Mouse (Mus musculus) heart, embryonic 12.5 days (tissue): ENCODE measurements around the gene Gm6034. TPM values are rescaled to one million over a fixed set of nuclear protein-coding genes. Genes with fewer than 3 reads are reported as not detected.
"Not testable (repeated sequence)": the region's sequence is repeated elsewhere in the genome, so short reads cannot be mapped to it uniquely, and the experiment has no call there.

Source experiments
- ATAC-seq: fragments of 200-750 bp; cut with Nextera tagmentation; 2 replicates; pipeline ENCODE4 v1.8.0; 2017; ENCODE audit warnings: moderate TSS enrichment, moderate library complexity; ENCODE audit not compliant: insufficient number of reproducible peaks, low FRiP score
- H3K27ac ChIP-seq: fragments of 300-500 bp; sonication (generic); 2 replicates; pipeline ENCODE4 v1.5.1; 2016; ENCODE audit warnings: mild to moderate bottlenecking, moderate library complexity; ENCODE audit not compliant: poor library complexity, severe bottlenecking
- H3K27me3 ChIP-seq: fragments of 300-500 bp; sonication (generic); replicated peaks from 2 replicates; pipeline ENCODE4 v1.6.1; 2016; ENCODE audit warnings: mild to moderate bottlenecking, moderate library complexity
- H3K36me3 ChIP-seq: fragments of 300-500 bp; sonication (generic); 2 replicates; pipeline ENCODE4 v1.6.1; 2016; ENCODE audit warnings: mild to moderate bottlenecking, moderate library complexity
- H3K4me1 ChIP-seq: fragments of 300-500 bp; sonication (generic); replicated peaks from 2 replicates; pipeline ENCODE4 v1.6.1; 2016; ENCODE audit warnings: mild to moderate bottlenecking
- H3K4me2 ChIP-seq: fragments of 300-500 bp; sonication (generic); 2 replicates; pipeline ENCODE4 v1.6.1; 2016; ENCODE audit warnings: mild to moderate bottlenecking, moderate library complexity
- H3K4me3 ChIP-seq: fragments of 300-500 bp; sonication (generic); 2 replicates; pipeline ENCODE4 v1.5.1; 2016; ENCODE audit warnings: mild to moderate bottlenecking
- H3K9ac ChIP-seq: fragments of 300-500 bp; sonication (generic); 2 replicates; pipeline ENCODE4 v1.6.1; 2016; ENCODE audit warnings: mild to moderate bottlenecking, moderate library complexity
- H3K9me3 ChIP-seq: fragments of 300-500 bp; sonication (generic); replicated peaks from 2 replicates; pipeline ENCODE4 v1.6.1; 2016; ENCODE audit warnings: mild to moderate bottlenecking, moderate library complexity
- WGBS: fragments of 180-500 bp; shearing (Covaris S2); methylation state at CpG from one replicate; pipeline ENCODE4 v1.1.7; 2016; 5-methylcytosine and 5-hydroxymethylcytosine counted together
- polyA plus RNA-seq: library from polyadenylated mRNA; unstranded; fragments of >200 nt; fragmentation: Nextera tagmentation; extraction: Ambion mirVana; gene quantifications from 2 replicates; pipeline ENCODE4 v1.2.1, GENCODE M21; 2016

The Gm6034 gene
- polyA plus RNA-seq, 1 experiment from 2014 or later: not detected

DNA sequence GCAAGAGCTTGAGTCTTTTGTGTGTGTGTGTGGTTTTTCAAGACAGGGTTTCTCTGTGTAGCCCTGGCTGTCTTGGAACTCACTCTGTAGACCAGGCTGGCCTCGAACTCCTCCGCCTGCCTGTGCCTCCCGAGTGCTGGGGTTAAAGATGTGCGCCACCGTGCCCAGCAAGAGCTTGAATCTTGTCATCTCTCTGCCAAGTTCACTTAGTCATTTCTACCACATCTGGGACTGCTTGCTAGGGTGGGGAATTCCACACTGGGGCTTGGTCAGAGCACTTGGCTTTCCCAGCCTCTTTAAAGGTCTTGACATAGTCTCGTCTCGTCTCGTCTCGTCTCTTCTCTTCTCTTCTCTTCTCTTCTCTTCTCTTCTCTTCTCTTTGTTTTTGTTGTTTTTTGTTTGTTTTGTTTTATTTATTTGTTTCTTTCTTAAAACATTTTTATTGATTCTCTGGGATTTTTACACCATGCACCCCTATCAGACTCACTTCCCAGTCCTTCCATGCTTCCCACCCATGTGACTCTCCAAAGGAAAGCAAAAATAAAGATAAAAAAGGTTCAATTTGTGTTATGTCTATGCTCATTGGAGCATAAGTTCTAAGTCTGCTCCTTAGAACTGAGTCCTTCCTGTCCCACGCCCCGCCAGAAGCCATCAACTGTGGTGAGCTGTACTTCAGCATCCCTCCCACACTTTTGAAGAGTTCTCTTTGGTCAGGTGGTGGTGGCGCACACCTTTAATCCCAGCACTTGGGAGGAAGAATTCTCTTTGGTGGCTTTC is 41.5 kb upstream of the Gm6034 start:
- H3K4me3 ChIP-seq: no peak overlapping the region
- peaks cover 3% of the 10 kb centered on the region; the same call in 1 of the 2 replicates for H3K36me3 ChIP-seq
- H3K9ac ChIP-seq: no peak overlapping the region
- 91% methylated on average over 12 of the region's 12 CpGs for WGBS
- H3K4me1 ChIP-seq: peaks cover 7% of the 10 kb centered on the region
- H3K27ac ChIP-seq: peak overlapping the region; percentile 53
- ATAC-seq: peak; percentile 8
- no peaks in the 10 kb centered on the region for H3K27me3 ChIP-seq
- H3K4me2 ChIP-seq: no peak overlapping the region
- 0 out of 2 replicates have a peak, but pooled peaks cover 4% of the 10 kb centered on the region for H3K9me3 ChIP-seq

DNA sequence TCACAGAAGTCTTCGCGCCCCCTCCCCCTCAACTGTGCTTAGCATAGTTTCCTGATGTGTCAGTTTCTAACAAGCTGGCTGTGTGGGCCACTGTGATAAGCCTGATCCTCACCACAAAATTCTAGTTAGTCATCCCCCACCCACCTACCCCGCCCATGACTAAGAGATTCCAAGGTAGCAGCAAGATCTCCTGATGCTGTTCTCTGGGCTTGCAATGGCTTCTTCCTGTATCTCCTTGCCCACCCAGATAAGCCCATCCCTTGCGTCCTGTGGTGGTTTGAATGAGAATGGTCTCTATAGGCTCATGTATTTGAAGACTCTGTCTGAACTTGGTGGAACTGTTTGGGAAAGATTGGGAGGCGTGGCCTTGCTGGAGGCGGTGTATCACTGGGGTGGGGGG is 40.8 kb upstream of the Gm6034 start:
- Histone ChIP-seq H3K4me2 (no peak overlapping the region), H3K27ac (no peak overlapping the region), H3K9ac (no peak overlapping the region), H3K4me1 (peaks cover 7% of the 10 kb centered on the region), H3K9me3 (0 out of 2 replicates have a peak, but pooled peaks cover 7% of the 10 kb centered on the region), H3K36me3 (peaks cover 6% of the 10 kb centered on the region; the same call in 1 of the 2 replicates), H3K27me3 (no peaks in the 10 kb centered on the region), H3K4me3 (no peak overlapping the region)
- WGBS: 85% methylated on average over 6 of the region's 6 CpGs
- ATAC-seq: peak; percentile 85

DNA sequence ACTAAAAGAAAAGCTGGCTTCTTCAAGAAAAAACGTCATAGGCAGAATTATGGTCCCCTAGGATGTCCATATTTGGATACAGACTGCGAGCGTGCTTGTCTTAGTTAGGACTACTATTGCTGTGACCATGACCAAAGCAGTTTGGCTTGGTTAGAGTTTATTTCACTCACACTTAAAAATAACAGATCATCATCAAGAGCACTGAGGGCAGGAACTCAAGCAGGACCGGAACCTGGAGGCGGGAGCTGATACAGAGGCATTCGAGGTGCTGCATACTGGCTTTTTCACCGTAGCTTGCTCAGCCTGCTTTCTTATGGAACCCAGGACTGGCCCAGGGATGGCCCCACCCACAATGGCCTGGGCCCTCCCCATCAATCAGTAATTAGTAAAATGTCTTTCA is 39.4 kb upstream of the Gm6034 start:
- no peak overlapping the region for H3K4me3 ChIP-seq
- H3K9me3 ChIP-seq: 0 out of 2 replicates have a peak, but pooled peaks cover 7% of the 10 kb centered on the region
- H3K27ac ChIP-seq: no peak overlapping the region
- no peaks in the 10 kb centered on the region for H3K4me1 ChIP-seq
- H3K9ac ChIP-seq: no peak overlapping the region
- 96% methylated on average over 7 of the region's 7 CpGs for WGBS
- H3K4me2 ChIP-seq: no peak overlapping the region
- H3K36me3 ChIP-seq: peaks cover 7% of the 10 kb centered on the region; the same call in 1 of the 2 replicates
- H3K27me3 ChIP-seq: no peaks in the 10 kb centered on the region
- no peak for ATAC-seq

- not testable (repeated sequence) for H3K36me3 ChIP-seq, H3K9ac ChIP-seq, H3K9me3 ChIP-seq, H3K4me1 ChIP-seq, H3K4me3 ChIP-seq, ATAC-seq, H3K27me3 ChIP-seq, H3K4me2 ChIP-seq, H3K27ac ChIP-seq
- 96% methylated on average over 7 of the region's 7 CpGs for WGBS
Observed at GRCm38 (mm10) chr17:36004409-36004808, 38.4 kb upstream of the Gm6034 start.

DNA sequence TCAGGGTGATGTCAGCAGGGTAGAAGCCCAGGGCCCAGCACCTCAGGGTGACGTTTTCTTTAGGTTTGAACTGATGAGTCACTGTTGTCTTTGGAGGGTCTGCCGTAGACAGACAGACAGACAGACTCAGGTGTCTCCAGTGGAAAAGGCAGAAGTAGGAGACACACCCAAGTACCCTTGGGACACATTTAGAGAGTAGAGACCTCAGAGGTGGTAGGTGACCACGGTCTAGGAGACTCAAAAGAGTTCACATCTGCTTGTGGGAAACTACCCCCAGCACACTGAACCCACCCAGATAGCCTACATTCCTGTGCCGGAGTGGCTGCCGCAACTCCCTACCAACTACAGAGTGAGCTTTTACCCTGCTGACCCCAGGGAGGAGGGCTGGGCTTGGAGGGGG is 27.8 kb upstream of the Gm6034 start:
- Histone ChIP-seq H3K9me3 (no peaks in the 10 kb centered on the region), H3K27me3 (no peaks in the 10 kb centered on the region), H3K9ac (no peak overlapping the region), H3K27ac (no peak overlapping the region), H3K4me2 (no peak overlapping the region), H3K36me3 (peaks cover 19% of the 10 kb centered on the region), H3K4me3 (no peak overlapping the region), H3K4me1 (no peaks in the 10 kb centered on the region)
- 94% methylated on average over 5 of the region's 5 CpGs for WGBS
- no peak for ATAC-seq

DNA sequence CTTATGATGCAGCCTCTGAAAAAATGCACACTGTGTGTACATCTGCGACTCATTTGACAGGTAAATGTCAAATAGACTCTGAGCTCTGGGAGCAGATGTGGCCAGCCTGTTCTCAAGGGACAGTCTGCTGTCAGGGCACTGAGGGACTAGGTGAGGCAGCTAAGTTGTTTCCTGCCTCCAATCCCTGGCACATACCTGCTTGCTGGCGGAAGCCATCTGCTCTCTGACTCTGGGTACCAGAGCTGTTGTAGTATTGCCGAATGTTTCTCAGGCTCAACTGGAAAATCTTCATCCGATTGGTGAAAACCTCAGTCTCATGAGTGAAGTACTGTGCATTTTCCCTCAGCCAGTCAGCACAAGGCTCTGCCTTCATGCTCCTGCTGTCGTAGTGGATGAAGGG is 25.7 kb upstream of the Gm6034 start:
- H3K4me1 ChIP-seq: no peaks in the 10 kb centered on the region
- H3K27ac ChIP-seq: no peak overlapping the region
- H3K9ac ChIP-seq: no peak overlapping the region
- 0 out of 2 replicates have a peak, but pooled peaks cover 5% of the 10 kb centered on the region for H3K9me3 ChIP-seq
- peaks cover 19% of the 10 kb centered on the region for H3K36me3 ChIP-seq
- H3K27me3 ChIP-seq: no peaks in the 10 kb centered on the region
- no peak overlapping the region for H3K4me2 ChIP-seq
- H3K4me3 ChIP-seq: no peak overlapping the region
- ATAC-seq: no peak
- 85% methylated on average over 5 of the region's 5 CpGs for WGBS

- Histone ChIP-seq H3K36me3 (peaks cover 19% of the 10 kb centered on the region), H3K27ac (0 out of 2 replicates have a peak overlapping the region, but pooled peaks have one; percentile 24), H3K27me3 (no peaks in the 10 kb centered on the region), H3K4me1 (peaks cover 10% of the 10 kb centered on the region), H3K4me2 (no peak overlapping the region; the same call in 1 of the 2 replicates), H3K9me3 (0 out of 2 replicates have a peak, but pooled peaks cover 5% of the 10 kb centered on the region), H3K9ac (no peak overlapping the region), H3K4me3 (peak overlapping the region; percentile 27; the same call in 1 of the 2 replicates)
- 0 out of 2 replicates have a peak, but pooled peaks have one; percentile 19 for ATAC-seq
- WGBS: 51% methylated on average over 2 of the region's 2 CpGs
Observed at GRCm38 (mm10) chr17:36018979-36019378, 23.8 kb upstream of the Gm6034 start.

- Histone ChIP-seq H3K4me3 (peak overlapping the region; percentile 29), H3K36me3 (peaks cover 14% of the 10 kb centered on the region), H3K4me1 (peaks cover 11% of the 10 kb centered on the region), H3K27ac (peak overlapping the region; percentile 78), H3K9me3 (0 out of 2 replicates have a peak, but pooled peaks cover 5% of the 10 kb centered on the region), H3K27me3 (no peaks in the 10 kb centered on the region), H3K9ac (peak overlapping the region; percentile 34; the same call in 1 of the 2 replicates), H3K4me2 (peak overlapping the region; percentile 57)
- no peak for ATAC-seq
- WGBS: 64% methylated on average over 3 of the region's 3 CpGs
Observed at GRCm38 (mm10) chr17:36019519-36019918, 23.2 kb upstream of the Gm6034 start.

- Histone ChIP-seq H3K4me1 (peaks cover 11% of the 10 kb centered on the region), H3K4me2 (peak within 1 kb of the TSS; percentile 57), H3K9me3 (0 out of 2 replicates have a peak, but pooled peaks cover 5% of the 10 kb centered on the region), H3K4me3 (peak within 1 kb of the TSS; percentile 29), H3K27ac (peak within 1 kb of the TSS; percentile 78), H3K9ac (peak within 1 kb of the TSS; percentile 34), H3K27me3 (no peaks in the 10 kb centered on the region), H3K36me3 (peaks cover 5% of the 10 kb centered on the region)
- WGBS: 23% methylated on average over 15 of the region's 15 CpGs
- peak; percentile 88 for ATAC-seq
Observed at GRCm38 (mm10) chr17:36020191-36021073, 22.3 kb upstream of the Gm6034 start, which contains the start of gene H2-T24. TSS of gene H2-T24 (minus strand) at chr17:36020560.

DNA sequence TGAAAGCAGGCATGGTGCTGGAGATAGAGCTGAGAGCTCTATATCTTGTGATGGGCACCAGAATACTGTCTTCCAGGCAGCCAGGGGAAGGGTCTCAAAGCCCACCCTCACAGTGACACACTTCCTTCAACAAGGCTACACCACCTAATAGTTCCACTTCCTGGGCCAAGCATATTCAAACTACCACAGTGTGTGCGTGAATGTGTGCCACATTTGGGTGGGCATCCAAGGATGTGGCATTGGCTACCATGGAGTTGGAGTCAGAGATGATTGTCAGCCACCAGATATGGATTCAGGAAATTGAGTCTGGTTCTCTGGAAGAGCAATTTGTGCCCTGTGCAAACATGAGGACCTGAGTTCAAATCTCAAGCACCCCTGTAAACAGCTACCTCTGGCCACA is 21.5 kb upstream of the Gm6034 start:
- Histone ChIP-seq H3K27ac (peak overlapping the region; percentile 78), H3K4me1 (peaks cover 11% of the 10 kb centered on the region), H3K4me2 (peak overlapping the region; percentile 57), H3K27me3 (no peaks in the 10 kb centered on the region), H3K9me3 (0 out of 2 replicates have a peak, but pooled peaks cover 5% of the 10 kb centered on the region), H3K9ac (no peak overlapping the region), H3K36me3 (no peaks in the 10 kb centered on the region), H3K4me3 (no peak overlapping the region)
- ATAC-seq: no peak
- 97% methylated on average over 1 of the region's 1 CpGs for WGBS

DNA sequence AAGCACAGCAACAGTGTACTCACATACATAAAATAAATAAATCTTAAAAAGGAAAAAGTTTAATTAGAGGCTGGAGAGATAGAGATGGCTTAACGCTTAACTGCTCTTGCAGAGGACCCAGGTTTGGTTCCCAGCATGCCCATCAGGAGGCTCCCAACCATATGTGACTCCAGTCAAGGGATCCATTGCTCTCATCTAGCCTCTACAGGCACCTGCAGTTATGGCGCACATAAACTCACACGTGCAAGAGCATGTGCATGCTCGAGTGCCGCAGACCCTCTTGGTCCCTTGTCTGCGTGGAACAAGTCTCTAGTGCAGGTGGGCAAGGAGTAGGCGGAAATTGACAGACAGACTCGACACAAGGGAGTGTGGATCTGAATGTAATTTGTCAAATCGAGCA is 20.7 kb upstream of the Gm6034 start:
- no peak overlapping the region for H3K27ac ChIP-seq
- peaks cover 11% of the 10 kb centered on the region for H3K4me1 ChIP-seq
- H3K36me3 ChIP-seq: no peaks in the 10 kb centered on the region
- 92% methylated on average over 9 of the region's 9 CpGs for WGBS
- no peak overlapping the region for H3K9ac ChIP-seq
- 0 out of 2 replicates have a peak, but pooled peaks cover 5% of the 10 kb centered on the region for H3K9me3 ChIP-seq
- no peak overlapping the region for H3K4me2 ChIP-seq
- H3K4me3 ChIP-seq: no peak overlapping the region
- ATAC-seq: no peak
- no peaks in the 10 kb centered on the region for H3K27me3 ChIP-seq
